Mouse (Mus musculus) bone marrow, adult 2 months (tissue): ENCODE measurements around the gene Senp7.

ENCODE experiments used
- CTCF ChIP-seq: fragments of 200-500 bp; IDR thresholded peaks from 2 replicates; pipeline ENCODE4 v1.5.1; 2011; ENCODE audit warnings: low read length, control low read depth; ENCODE audit not compliant: control insufficient read depth, insufficient read depth
- POLR2A ChIP-seq: fragments of 200-500 bp; IDR thresholded peaks from 2 replicates; pipeline ENCODE4 v1.6.1; 2011; ENCODE audit warnings: low read depth, mild to moderate bottlenecking, control low read depth, low read length, borderline replicate concordance; ENCODE audit not compliant: control insufficient read depth

GRCm38 (mm10) chr16:56170247-56170646, 122.1 kb downstream of the Senp7 start:
- TF ChIP-seq CTCF = no peak
- TF ChIP-seq POLR2A = no peak
